Mouse (Mus musculus) heart, postnatal 25 days (tissue): ENCODE measurements around the gene Fntb. TPM values are rescaled to one million over a fixed set of nuclear protein-coding genes. Genes with fewer than 3 reads are reported as not detected.

Source experiments
- DNase-seq: peaks from one replicate; pipeline ENCODE4 v3.0.0; 2022; ENCODE audit warnings: low spot score
- intact Hi-C: fragments of 180-260 bp; cut with DNase I; formaldehyde crosslinking; loops from one replicate; pipeline ENCODE4 v1.15.1; 2025
- total RNA-seq, 2 experiments: library from RNA; stranded (reverse); gene quantifications; 2 replicates each; pipeline ENCODE4 v1.2.3; 2021

Fntb gene
- total RNA-seq = 10 to 100 TPM; 13.0 to 14.3 TPM

GRCm38 (mm10) chr12:76765354-76765851, at the start of gene Fntb, which contains the start of gene Churc1:
TSS of gene Fntb (plus strand) at chr12:76765589.
TSS of gene Churc1 (plus strand) at chr12:76765538.
- peak; percentile 84 for DNase-seq
- intact Hi-C loops = no loop called here

GRCm38 (mm10) chr12:76718384-76718783, 47.0 kb upstream of the Fntb start:
- intact Hi-C loops = no loop called here
- DNase-seq = no peak

- no peak for DNase-seq
- intact Hi-C loops = loop anchor here (2.0 to 10.0 kb wide), 3 partner anchors 70 to 376 kb away; no protein-coding TSS in a partner anchor
These were observed 44.8 kb upstream of the Fntb start for GRCm38 (mm10) chr12:76720572-76720971.

- no peak for DNase-seq
- intact Hi-C loops = loop anchor here (10.0 kb wide), 2 partner anchors 227 to 377 kb away; no protein-coding TSS in a partner anchor
These were observed 43.4 kb upstream of the Fntb start for GRCm38 (mm10) chr12:76722026-76722425.

- no peak for DNase-seq
- intact Hi-C loops = loop anchor here (10.0 kb wide), 2 partner anchors 233 to 383 kb away; no protein-coding TSS in a partner anchor
These were observed 37.4 kb upstream of the Fntb start for GRCm38 (mm10) chr12:76727955-76728354.

- no peak for DNase-seq
- intact Hi-C loops = no loop called here
These were observed 14.4 kb upstream of the Fntb start for GRCm38 (mm10) chr12:76750866-76751459.

- intact Hi-C loops = no loop called here
- DNase-seq = no peak
These were observed 12.6 kb upstream of the Fntb start for GRCm38 (mm10) chr12:76752652-76753318.

- intact Hi-C loops = no loop called here
- no peak for DNase-seq
These were observed 677 bp downstream of the Fntb start for GRCm38 (mm10) chr12:76765901-76766630.

- no peak for DNase-seq
- intact Hi-C loops = no loop called here
These were observed 5.6 kb downstream of the Fntb start for GRCm38 (mm10) chr12:76770841-76771500.

GRCm38 (mm10) chr12:76771540-76771939, 6.2 kb downstream of the Fntb start:
- intact Hi-C loops = no loop called here
- DNase-seq = no peak

- intact Hi-C loops = no loop called here
These were observed 9.3 kb downstream of the Fntb start for GRCm38 (mm10) chr12:76774652-76775051.

GRCm38 (mm10) chr12:76775132-76775531, 9.7 kb downstream of the Fntb start:
- DNase-seq = no peak
- intact Hi-C loops = no loop called here

More at GRCm38 (mm10) chr12:76774652-76775051, 9.3 kb downstream of the Fntb start:
- no peak for DNase-seq

- intact Hi-C loops = no loop called here
- DNase-seq = no peak
These were observed 11.5 kb downstream of the Fntb start for GRCm38 (mm10) chr12:76776898-76777297.

GRCm38 (mm10) chr12:76777845-76778244, 12.5 kb downstream of the Fntb start:
- intact Hi-C loops = no loop called here
- DNase-seq = no peak

GRCm38 (mm10) chr12:76778305-76779083, 13.1 kb downstream of the Fntb start:
- DNase-seq = no peak
- intact Hi-C loops = no loop called here

- DNase-seq = no peak
- intact Hi-C loops = no loop called here
These were observed 14.6 kb downstream of the Fntb start for GRCm38 (mm10) chr12:76779951-76780350.

GRCm38 (mm10) chr12:76780639-76781468, 15.5 kb downstream of the Fntb start:
- no peak for DNase-seq
- intact Hi-C loops = no loop called here

- intact Hi-C loops = no loop called here
- no peak for DNase-seq
These were observed 18.7 kb downstream of the Fntb start for GRCm38 (mm10) chr12:76784056-76784619.
